Mouse (Mus musculus) neural tube, embryonic 13.5 days (tissue): Measurements from ENCODE around the gene Ldb1. TPM values are rescaled to one million over a fixed set of nuclear protein-coding genes. Genes with fewer than 3 reads are reported as not detected.

Experiments
- ATAC-seq: fragments of 200-750 bp; cut with Nextera tagmentation; 2 replicates; pipeline ENCODE4 v1.8.0; 2017; ENCODE audit warnings: low read depth, mild to moderate bottlenecking, moderate TSS enrichment, moderate library complexity
- H3K27ac ChIP-seq: fragments of 300-500 bp; sonication (generic); replicated peaks from 2 replicates; pipeline ENCODE4 v1.5.1; 2015; ENCODE audit warnings: moderate library complexity, mild to moderate bottlenecking, inconsistent platforms
- H3K27me3 ChIP-seq: fragments of 300-500 bp; sonication (generic); 2 replicates; pipeline ENCODE4 v1.6.1; 2015; ENCODE audit warnings: mild to moderate bottlenecking, inconsistent platforms
- H3K36me3 ChIP-seq: fragments of 300-500 bp; sonication (generic); 2 replicates; pipeline ENCODE4 v1.6.1; 2015; ENCODE audit warnings: mild to moderate bottlenecking, inconsistent platforms
- H3K4me1 ChIP-seq: fragments of 300-500 bp; sonication (generic); replicated peaks from 2 replicates; pipeline ENCODE4 v1.6.1; 2015; ENCODE audit warnings: inconsistent platforms
- H3K4me2 ChIP-seq: fragments of 300-500 bp; sonication (generic); 2 replicates; pipeline ENCODE4 v1.6.1; 2015; ENCODE audit warnings: inconsistent platforms, mild to moderate bottlenecking, moderate library complexity
- H3K4me3 ChIP-seq: fragments of 300-500 bp; sonication (generic); 2 replicates; pipeline ENCODE4 v1.5.1; 2015; ENCODE audit warnings: mild to moderate bottlenecking, inconsistent platforms
- H3K9ac ChIP-seq: fragments of 300-500 bp; sonication (generic); 2 replicates; pipeline ENCODE4 v1.6.1; 2015; ENCODE audit warnings: moderate library complexity, mild to moderate bottlenecking, inconsistent platforms
- H3K9me3 ChIP-seq: fragments of 300-500 bp; sonication (generic); 2 replicates; pipeline ENCODE4 v1.6.1; 2016; ENCODE audit warnings: inconsistent platforms
- WGBS: fragments of 180-500 bp; shearing (Covaris S2); methylation state at CpG from one replicate; pipeline ENCODE4 v1.1.7; 2015; 5-methylcytosine and 5-hydroxymethylcytosine counted together
- polyA plus RNA-seq: library from polyadenylated mRNA; unstranded; fragments of >200 nt; fragmentation: Nextera tagmentation; extraction: Ambion mirVana; gene quantifications from 2 replicates; pipeline ENCODE4 v1.2.1, GENCODE M21; 2015

Gene Ldb1
- polyA plus RNA-seq, 1 experiment from 2014 or later: 128 TPM

DNA sequence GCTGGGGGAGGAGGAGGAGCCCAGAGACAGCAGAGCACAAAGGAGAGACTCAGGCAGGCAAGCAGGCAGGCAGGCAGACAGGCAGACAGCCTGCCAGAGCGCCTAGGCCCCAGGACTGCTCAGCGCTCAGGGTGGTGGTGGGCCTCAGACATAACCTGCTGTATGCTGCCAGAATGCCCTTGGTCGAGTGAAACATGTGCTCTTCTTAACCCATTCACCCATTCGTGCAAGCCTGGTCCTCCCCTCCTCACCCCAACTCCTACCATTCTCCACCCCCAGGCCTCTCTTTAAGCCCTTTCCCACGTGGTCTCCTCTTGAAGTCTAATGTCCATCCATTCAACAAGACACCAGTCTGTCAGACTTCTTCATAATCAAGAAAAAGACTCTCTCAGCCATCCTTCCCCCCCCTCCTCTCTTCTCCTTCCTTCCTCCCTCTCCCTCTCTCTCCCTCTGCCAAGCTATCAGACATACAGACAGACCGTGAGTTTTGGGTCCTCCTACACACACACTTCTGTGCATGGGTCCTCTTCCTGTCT is 2.5 kb downstream of the Ldb1 start:
- Histone ChIP-seq H3K4me1 (peaks cover 74% of the 10 kb centered on the region), H3K9ac (peak overlapping the region; percentile 99), H3K9me3 (no peaks in the 10 kb centered on the region), H3K27me3 (no peaks in the 10 kb centered on the region), H3K4me2 (peak overlapping the region; percentile 100), H3K4me3 (peak overlapping the region; percentile 95), H3K36me3 (no peaks in the 10 kb centered on the region), H3K27ac (peak overlapping the region; percentile 99)
- peak; percentile 32 for ATAC-seq
- 1% methylated on average over 6 of the region's 6 CpGs for WGBS

DNA sequence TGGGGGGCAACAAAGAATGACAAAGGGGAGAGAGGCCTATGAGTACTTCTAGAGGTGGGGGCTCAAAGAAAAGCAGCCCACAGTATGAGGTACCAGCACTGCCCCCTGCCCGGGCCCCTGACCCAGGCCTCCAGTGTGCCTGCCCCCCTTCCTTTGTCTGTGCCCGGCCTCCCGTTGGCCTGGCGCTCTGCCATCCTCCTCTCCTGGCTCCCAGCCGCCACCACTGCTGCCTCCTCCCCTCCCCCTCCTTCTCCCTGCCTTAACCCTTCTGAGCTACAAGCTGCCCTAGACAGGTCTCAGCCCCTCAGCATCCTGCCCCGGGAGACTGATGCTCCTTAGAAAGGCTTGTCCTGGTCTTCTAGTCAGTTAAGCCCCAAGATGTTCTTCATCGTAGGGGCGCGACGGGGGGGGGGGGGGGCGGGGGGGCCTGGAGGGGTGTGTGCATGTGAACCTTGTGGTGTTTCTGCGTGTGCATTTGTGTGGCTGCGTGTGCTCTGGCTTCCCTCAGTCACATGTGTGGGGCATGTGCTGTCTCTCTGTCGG is 3.0 kb downstream of the Ldb1 start:
- peaks cover 80% of the 10 kb centered on the region for H3K4me1 ChIP-seq
- H3K27ac ChIP-seq: peak overlapping the region; percentile 99
- H3K9ac ChIP-seq: peak overlapping the region; percentile 99
- H3K4me3 ChIP-seq: peak overlapping the region; percentile 95
- H3K4me2 ChIP-seq: peak overlapping the region; percentile 100
- H3K27me3 ChIP-seq: no peaks in the 10 kb centered on the region
- ATAC-seq: peak; percentile 51
- H3K36me3 ChIP-seq: no peaks in the 10 kb centered on the region
- 0% methylated on average over 14 of the region's 14 CpGs for WGBS
- no peaks in the 10 kb centered on the region for H3K9me3 ChIP-seq

DNA sequence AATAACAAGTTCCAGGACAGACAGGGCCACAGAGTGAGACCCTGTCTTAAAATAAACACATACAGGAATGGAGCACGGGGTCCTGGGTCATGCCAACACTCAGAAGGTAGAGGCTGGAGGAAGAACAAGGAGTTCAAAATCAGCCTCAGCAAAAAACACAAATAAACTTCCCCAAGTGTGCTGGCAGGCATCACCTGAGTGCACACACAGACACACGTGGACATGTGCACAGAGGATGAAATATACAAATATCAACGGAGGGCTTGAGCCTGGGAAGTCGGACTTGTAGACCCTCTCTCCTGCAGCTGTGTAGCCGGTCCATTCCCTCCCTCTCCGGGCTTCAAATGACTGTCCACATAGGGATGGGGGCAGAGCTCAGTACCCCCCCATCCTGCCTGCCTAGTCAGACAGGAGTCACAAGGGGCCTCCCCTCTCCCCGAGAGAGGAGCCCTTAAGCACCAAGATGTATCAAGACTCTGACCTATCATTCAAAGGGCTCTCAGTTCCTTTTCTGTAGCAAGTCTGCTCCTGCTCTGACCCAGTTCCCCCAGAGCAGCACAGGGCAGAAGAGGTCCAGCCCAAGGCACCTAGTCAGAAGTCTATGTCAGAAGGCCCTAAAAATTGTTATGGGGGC is 3.6 kb downstream of the Ldb1 start:
- ATAC-seq: no peak
- WGBS: 18% methylated on average over 7 of the region's 7 CpGs
- Histone ChIP-seq H3K9me3 (no peaks in the 10 kb centered on the region), H3K4me1 (peaks cover 81% of the 10 kb centered on the region), H3K36me3 (peaks cover 3% of the 10 kb centered on the region), H3K9ac (peak overlapping the region; percentile 99), H3K27me3 (no peaks in the 10 kb centered on the region), H3K4me3 (peak overlapping the region; percentile 95), H3K4me2 (peak overlapping the region; percentile 100), H3K27ac (peak overlapping the region; percentile 99)

DNA sequence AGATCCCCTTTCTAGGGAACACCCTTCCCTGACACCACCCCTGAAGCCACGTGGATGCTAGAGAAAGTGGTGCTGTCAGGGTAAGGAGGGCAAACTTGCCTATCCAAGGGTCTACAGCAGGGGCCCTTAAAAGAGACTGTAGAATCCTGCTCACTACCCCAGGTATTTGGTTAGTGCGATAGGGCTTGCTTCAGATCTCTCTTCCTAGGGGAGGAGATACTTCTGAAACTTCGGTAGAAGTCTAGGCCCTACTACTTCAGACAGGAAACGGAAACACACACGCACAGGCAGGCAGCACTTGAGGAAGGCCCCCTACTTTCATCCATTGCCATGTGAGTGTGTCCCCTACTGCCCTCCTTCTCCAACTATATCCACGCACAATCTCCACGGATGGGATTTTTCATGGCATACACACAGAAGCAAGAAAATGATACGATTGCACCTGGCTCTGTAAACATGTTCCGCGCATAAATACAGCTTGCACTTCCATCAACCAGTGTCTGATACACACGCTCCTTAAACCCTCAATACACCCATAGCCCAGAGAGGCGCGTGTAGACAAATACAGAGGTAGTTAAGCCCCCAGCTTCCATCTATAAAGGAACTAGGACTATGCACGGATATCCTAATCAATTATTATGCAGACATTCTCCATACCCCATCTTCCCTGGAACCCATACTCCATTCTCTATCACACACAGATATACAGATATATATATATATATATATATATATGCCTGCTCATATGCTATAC is 4.7 kb downstream of the Ldb1 start:
- Histone ChIP-seq H3K9me3 (no peaks in the 10 kb centered on the region), H3K4me3 (peak overlapping the region; percentile 95), H3K27me3 (no peaks in the 10 kb centered on the region), H3K4me1 (peaks cover 77% of the 10 kb centered on the region), H3K27ac (peak overlapping the region; percentile 99), H3K36me3 (peaks cover 14% of the 10 kb centered on the region), H3K4me2 (peak overlapping the region; percentile 100), H3K9ac (peak overlapping the region; percentile 94)
- WGBS: 41% methylated on average over 14 of the region's 14 CpGs
- ATAC-seq: no peak

DNA sequence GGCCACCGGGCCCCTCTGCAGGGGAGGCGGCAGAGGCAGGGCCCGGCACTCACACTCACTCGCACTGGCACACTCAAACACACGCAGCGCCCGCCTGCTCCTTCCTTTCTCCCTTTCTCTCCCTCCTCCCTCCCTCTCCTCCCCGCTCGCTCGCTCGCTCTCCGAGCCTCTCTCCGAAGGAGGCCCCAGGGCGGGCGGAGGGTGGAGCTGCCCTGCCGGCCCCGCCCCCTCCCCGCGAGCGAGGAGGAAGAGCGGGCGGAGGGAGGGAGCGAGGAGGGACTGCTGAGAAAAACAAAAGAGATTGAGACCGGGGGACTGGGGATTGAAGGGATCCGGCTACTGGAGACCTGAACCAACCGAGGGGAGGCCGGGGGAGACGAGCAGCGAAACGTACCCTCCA is 5.5 kb downstream of the Ldb1 start:
- H3K4me2 ChIP-seq: peak overlapping the region; percentile 100
- H3K4me3 ChIP-seq: peak overlapping the region; percentile 95
- H3K36me3 ChIP-seq: peaks cover 23% of the 10 kb centered on the region
- peak overlapping the region; percentile 99 for H3K27ac ChIP-seq
- H3K4me1 ChIP-seq: peaks cover 77% of the 10 kb centered on the region
- peak overlapping the region; percentile 94 for H3K9ac ChIP-seq
- peak; percentile 77 for ATAC-seq
- 2% methylated on average over 23 of the region's 30 CpGs for WGBS
- H3K27me3 ChIP-seq: no peaks in the 10 kb centered on the region
- H3K9me3 ChIP-seq: no peaks in the 10 kb centered on the region

DNA sequence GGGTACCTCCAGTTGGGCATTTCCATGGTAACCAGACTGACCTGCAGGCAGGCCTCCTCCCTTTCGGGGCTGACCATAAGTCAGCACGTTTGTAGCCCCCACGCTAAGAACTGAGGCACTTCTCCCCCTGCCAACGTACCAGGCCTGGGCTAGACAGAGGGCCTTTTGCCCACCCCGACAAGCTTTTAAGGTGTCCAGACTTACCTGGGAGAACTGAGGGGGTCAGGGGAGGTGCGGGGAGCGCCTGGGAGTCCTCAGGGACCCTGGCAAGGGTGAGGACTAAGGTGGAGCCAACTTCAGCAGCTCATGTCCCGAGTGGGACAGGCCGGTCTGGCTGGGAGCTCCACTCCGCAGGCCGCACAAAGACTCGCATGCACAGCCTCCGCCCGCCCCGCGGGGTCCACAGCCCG is 6.2 kb downstream of the Ldb1 start:
- WGBS: 0% methylated on average over 16 of the region's 17 CpGs
- H3K36me3 ChIP-seq: peaks cover 29% of the 10 kb centered on the region
- no peaks in the 10 kb centered on the region for H3K9me3 ChIP-seq
- H3K4me2 ChIP-seq: peak overlapping the region; percentile 100
- no peaks in the 10 kb centered on the region for H3K27me3 ChIP-seq
- H3K4me1 ChIP-seq: peaks cover 73% of the 10 kb centered on the region
- peak overlapping the region; percentile 99 for H3K27ac ChIP-seq
- peak; percentile 20; the same call in 1 of the 2 replicates for ATAC-seq
- H3K9ac ChIP-seq: peak overlapping the region; percentile 94
- peak overlapping the region; percentile 95 for H3K4me3 ChIP-seq

DNA sequence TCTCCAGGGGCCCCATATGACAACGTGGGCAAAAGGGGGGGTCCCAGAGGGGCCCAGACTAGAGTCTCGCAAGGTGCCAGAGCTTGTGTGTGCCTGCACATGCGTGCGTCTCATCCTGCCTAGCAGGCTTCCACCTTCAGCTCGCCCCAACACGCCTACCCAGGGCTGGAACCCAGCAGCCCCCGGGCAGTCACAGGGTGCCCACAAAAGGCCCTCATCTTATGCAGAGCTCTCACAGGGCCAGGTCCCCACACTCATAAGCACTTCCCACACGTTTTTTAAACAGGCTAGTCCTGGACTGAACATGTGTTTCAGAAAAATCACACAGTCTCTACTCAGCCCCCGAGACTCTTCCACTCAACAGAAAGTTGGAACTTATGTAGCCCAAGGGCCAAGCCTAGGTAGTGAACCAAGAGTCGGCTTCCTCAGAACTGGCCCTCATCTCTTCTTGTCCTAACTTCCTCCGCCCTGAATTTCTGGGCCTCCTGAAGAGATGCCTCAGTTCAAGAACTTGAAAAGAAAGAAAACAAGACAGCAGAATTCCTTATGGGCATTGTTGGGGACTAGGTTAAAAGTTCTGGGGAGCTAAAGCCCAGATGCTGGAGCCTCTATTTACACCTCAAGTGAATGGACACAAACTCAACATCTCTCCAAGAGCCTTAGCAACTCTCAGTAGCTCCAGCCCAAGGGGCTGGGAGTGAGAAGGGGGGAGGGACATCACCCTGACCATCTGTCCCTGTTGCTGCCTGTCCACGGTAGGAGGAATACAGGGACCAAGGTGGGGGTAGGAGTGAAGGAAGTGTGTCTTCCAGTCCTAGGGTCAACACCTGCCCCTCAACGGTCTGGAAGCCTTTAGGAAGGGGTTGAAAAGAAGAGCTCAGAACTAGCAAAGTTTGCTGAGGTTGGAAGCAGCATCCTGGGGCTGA is 6.8 kb downstream of the Ldb1 start:
- Histone ChIP-seq H3K4me3 (peak overlapping the region; percentile 95), H3K9ac (peak overlapping the region; percentile 94)

DNA sequence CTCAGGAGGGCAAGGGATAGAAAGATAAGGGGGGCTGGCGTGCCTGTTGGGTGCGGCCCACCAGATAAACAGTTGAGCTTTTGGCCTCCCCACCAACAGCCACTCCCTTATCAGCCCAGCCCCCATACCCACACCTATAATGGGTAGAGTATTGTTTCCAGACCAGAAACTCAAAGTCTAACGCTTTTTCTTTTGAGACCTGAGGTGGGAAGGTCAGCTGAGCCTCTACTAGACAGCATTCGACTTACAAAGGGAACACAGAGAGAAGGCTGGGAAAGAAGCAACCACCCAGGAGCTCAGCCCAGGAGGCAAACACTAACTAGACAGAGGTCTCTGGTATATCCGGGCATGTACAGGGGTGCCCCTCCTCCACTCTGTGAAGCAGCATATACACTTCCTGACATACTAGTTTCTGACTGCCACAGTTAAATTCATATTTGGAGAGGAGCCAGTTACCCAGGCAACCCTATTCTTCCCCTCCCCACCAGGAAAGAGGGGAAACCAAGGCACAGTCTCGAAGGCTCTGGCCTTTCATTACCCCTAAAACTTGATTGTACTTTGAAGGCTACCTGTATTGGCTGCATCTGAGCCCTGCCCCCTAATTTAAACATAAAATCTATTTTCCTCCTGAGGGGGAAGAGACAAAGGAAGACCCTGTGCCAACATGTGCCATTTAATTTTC is 7.6 kb downstream of the Ldb1 start:
- ATAC-seq: no peak
- Histone ChIP-seq H3K4me1 (peaks cover 58% of the 10 kb centered on the region), H3K27ac (peak overlapping the region; percentile 99), H3K4me3 (peak overlapping the region; percentile 95), H3K9me3 (no peaks in the 10 kb centered on the region), H3K9ac (peak overlapping the region; percentile 94), H3K36me3 (peaks cover 44% of the 10 kb centered on the region), H3K27me3 (no peaks in the 10 kb centered on the region), H3K4me2 (peak overlapping the region; percentile 100)
- WGBS: 36% methylated on average over 6 of the region's 6 CpGs

More for the DNA sequence above, 6.8 kb downstream of the Ldb1 start:
- Histone ChIP-seq H3K4me1 (peaks cover 66% of the 10 kb centered on the region), H3K27me3 (no peaks in the 10 kb centered on the region), H3K36me3 (peaks cover 35% of the 10 kb centered on the region), H3K4me2 (peak overlapping the region; percentile 100), H3K27ac (peak overlapping the region; percentile 99), H3K9me3 (no peaks in the 10 kb centered on the region)
- ATAC-seq: no peak
- WGBS: 12% methylated on average over 13 of the region's 13 CpGs

DNA sequence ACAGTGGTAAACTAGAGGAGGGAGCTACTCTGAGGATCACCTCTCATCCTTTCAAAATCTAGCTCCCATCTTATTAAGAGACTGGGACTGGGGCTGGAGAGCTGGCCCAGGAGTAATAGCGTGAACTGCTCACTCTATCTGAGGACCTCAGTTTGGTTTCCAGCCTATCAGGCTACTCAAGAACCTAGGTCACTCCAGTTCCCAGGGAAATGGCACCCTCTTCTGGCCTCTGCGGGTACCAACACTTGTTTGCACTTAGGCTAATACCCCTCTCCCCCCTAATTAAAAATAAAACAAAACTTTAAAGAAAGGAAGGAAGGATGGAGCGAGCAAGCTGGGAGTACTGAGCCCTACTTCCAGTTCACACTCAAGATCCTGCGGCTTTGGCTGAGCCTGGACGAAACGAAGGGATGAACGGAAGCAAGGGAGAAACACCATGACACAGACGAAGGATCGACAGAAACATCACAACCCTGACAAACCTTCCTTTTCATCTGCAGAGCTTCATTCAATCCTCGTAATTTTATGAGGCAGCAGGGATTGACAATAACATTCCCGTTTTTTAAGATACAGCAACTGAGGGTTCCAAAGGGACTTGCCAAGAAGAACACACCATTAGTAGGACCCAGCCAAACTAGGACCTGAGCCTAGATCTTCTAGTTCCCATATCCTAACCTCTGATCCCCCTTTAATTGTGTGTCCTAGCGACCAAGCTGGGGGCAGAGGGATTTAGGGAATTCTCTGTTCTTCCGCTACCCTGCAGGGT is 8.4 kb downstream of the Ldb1 start:
- Histone ChIP-seq H3K27me3 (no peaks in the 10 kb centered on the region), H3K4me1 (peaks cover 51% of the 10 kb centered on the region), H3K27ac (peak overlapping the region; percentile 99), H3K36me3 (peaks cover 51% of the 10 kb centered on the region), H3K9ac (peak overlapping the region; percentile 94), H3K4me2 (peak overlapping the region; percentile 100), H3K4me3 (peak overlapping the region; percentile 95), H3K9me3 (no peaks in the 10 kb centered on the region)
- ATAC-seq: no peak
- 67% methylated on average over 13 of the region's 13 CpGs for WGBS

DNA sequence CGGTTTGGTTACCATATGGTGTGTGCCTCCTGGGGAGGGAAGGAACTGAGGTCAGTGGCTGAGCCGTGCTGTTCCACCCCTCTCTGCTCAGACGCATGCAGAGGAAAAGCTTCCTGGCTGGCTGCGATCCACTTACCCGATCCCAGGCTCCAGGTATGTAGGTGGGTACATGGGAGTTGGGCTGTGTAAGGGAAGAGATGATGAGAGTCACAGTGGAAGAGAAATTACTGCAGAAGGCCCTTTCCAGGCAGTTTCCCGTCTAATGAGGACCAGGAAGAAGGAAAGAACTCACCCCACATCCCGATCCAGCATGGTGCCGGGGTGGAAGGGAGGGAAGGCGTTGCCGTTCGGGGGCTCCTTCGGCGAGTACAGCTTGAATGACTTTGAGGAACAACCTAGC is 9.0 kb downstream of the Ldb1 start:
- Histone ChIP-seq H3K27ac (no peak overlapping the region), H3K9me3 (no peaks in the 10 kb centered on the region), H3K36me3 (peaks cover 57% of the 10 kb centered on the region), H3K4me3 (peak overlapping the region; percentile 95), H3K4me1 (peaks cover 44% of the 10 kb centered on the region), H3K27me3 (no peaks in the 10 kb centered on the region), H3K4me2 (peak overlapping the region; percentile 100), H3K9ac (no peak overlapping the region)
- 89% methylated on average over 13 of the region's 13 CpGs for WGBS
- no peak for ATAC-seq
